Mouse (Mus musculus): ENCODE data around the gene Jak3. TPM values are rescaled to one million over a fixed set of nuclear protein-coding genes. Genes with fewer than 3 reads are reported as not detected.

The Jak3 gene
- 1 to 10 TPM; 7.1 to 7.7 TPM for total RNA-seq (2021)
- long read RNA-seq, experiment 1, full-length matches to known transcripts = 6 of 8 reads
- long read RNA-seq, experiment 1, partial matches to known transcripts = 2 of 8 reads
- long read RNA-seq, experiment 1, other reads (novel, unspliced or antisense) = 0 of 8 reads
- long read RNA-seq, experiment 2, full-length matches to known transcripts = 7 of 16 reads
- long read RNA-seq, experiment 2, partial matches to known transcripts = 8 of 16 reads
- long read RNA-seq, experiment 2, other reads (novel, unspliced or antisense) = 1 of 16 reads

- peak in 1 of 2 experiments; percentile 56 for DNase-seq (ENCODE audit: low spot score in 2 of 2)
Observed at GRCm38 (mm10) chr8:71676020-71676741, at the start of gene Jak3. Jak3 (plus strand) TSS chr8:71676296.

- DNase-seq (ENCODE audit: low spot score in 2 of 2) = no peak
Observed at GRCm38 (mm10) chr8:71626753-71627152, 49.3 kb upstream of the Jak3 start.

DNA sequence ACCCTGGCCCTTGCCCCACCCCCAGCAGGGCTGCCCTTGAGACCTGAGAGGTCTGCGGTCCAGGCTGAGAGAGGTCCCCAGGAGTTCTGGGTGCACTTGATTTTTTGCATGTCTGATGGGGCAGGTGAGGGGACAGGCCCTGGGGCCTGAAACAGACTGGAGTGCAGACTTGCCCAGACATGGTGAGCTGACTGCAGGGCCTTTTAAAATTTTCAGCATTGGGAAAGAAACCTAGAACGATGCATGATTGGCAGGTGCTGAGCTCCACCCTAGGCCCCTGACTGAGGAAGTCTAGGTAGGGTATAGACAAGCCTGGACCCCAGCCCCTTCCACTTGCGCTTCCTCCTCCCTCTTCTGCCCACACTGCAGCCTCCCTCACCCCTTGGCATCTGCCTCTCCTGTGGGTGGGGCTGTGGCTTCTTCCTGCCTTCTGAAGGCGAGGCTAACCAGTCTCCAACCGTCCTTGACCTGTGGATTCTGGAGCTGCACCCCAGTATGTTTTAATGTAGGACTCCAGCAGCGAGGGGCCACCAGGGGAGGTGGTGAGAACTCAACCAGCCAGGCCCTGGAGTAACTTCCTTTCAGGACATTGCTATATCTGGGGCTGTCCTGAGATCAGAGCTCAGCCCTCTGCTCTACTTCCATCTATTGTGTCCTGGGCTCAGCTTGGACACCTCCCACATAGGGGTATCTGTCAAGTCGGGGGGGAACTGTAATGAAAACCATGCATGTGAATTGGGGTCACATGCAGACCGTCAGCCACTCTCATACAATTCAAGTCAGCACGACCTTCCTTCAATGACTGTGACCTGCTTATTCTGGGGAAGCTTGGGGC is 48.6 kb upstream of the Jak3 start:
- no peak for DNase-seq (ENCODE audit: low spot score in 2 of 2)

DNA sequence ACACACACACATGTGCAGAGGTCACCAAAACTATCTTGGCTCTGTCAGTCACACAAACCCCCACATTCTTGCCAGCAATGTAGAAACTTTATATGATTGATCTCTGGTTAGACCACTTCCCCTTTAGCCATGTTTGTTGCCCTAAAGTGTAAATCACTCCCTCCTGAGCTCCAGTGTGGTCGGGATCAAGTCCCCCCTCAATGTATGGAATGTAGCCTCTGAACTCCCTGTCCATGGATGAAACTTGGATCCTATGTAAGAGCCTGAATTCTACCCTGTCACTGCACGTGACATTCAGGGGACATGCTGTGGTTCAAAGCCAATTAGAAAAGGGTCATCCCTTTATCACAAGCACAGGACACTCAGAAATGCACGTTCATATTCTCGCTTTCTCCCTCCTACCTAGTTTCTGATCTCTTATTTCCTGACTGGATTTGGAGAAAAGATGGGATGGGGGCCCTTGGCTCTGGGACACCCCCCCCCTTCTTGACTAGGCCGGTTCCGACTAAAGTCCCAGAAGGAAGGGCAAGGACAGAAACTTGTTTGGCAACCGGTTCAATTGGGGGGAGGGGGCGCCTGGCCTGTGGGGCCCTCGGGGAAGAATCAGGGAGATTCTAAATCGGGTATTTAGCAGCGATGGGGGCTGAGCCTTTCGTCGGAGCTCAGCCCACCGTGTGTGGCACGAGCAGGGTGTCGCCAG is 47.5 kb upstream of the Jak3 start:
- DNase-seq (ENCODE audit: low spot score in 2 of 2) = no peak

DNA sequence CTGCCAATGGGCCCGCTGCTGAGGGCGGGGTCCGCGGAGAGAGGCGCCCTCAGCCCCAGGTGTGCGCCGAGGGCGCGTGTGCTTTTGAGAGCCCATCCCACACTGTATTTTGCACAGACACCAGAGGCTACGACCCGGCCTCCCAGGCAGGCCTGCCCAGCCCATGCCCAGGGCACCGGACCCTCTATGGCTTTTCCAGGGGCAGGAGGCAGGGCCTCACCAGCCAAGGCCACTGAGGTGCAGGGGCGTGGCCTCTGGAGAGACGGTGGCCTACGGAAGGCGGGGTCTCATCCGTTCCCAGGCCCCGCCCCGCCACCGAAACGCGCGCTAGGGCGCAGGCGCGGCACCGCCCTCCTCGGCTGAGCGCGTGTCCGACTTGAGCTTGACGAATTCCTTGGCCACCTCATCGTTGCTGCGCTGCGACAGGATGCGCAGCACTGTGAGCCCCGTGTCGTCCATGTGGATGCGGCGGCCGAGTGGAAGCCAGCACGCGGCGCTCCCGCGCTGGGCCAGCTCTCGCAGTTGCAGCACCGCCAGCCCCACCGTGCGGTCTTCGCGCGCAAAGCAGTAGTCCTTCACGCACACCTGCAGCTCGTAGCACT is 46.9 kb upstream of the Jak3 start:
- peak; percentile 90 to 91 for DNase-seq (ENCODE audit: low spot score in 2 of 2)

GRCm38 (mm10) chr8:71629781-71630212 is 46.3 kb upstream of the Jak3 start:
- DNase-seq (ENCODE audit: low spot score in 2 of 2) = no peak

DNA sequence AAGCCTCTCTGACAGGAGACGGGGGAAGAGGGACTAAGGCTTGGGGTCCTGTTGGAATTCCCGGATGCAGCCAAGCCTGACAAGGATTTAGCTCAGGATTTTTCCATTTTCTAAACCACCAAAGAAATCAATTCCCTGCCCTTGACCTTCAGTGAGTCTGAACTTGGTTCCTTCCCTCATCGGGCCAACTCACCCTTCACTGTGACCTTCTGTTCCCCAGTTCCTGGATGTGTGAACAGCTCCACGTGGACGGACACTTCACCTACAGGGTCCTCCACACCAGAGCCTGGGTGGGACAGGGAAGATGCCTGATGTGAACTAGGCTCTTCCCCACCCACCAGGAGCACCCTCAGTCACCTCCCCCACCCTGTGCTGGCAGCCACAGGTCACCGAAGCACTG is 45.3 kb upstream of the Jak3 start:
- no peak for DNase-seq (ENCODE audit: low spot score in 2 of 2)

GRCm38 (mm10) chr8:71631897-71632296 is 44.2 kb upstream of the Jak3 start:
- no peak for DNase-seq (ENCODE audit: low spot score in 2 of 2)

DNA sequence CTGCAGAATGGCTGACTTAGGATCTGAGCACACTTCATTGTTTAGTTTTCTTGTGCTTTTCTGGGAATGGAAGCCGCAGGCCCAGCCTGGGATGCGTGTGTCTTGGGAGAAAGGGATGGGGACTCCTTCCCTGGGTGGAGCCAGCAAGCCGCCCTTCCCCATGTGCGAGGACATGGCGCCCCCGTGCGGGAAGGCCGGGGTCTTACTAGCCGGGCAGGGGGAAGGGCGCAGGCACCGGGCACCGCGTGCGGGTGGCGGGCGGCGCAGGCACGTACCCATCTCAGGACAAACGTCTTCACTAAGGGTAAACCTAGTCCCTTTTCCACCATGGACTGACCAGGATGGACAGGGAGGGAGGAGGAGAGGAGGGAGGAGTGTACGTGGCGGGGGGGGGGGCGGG is 42.9 kb upstream of the Jak3 start:
- DNase-seq (ENCODE audit: low spot score in 2 of 2) = no peak

DNA sequence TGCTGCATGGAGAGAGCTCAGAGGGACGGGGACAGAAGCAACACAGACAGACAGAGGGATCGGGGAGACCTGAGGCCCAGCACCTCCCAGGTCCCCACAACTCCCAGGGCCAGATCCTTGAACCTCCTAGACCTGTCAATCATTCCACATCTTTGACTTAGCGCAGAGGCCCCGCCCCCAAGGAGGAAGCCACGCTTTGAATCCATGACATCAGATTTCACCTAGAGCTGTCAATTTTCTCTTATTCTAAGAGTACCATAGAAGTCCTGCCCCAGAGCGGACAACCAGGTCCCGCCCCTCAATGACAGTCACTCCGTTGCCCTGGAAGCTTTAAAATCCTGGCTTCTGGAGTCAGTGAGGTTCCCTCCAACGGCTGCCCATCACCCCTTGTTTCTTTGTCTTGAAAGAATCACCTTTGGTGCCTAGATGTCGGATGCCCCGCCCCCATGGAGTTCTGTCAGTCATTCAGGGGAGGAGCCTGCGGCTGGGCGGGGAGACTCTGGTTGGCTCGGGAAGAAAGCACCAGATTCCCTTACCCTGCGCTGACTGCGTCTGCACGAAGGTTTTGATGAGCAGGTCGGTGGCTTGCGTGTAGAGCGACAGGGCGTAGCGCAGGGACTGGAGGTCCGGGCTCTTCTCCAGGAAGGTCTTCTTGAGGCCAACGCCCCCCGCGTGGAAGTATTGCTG is 42.0 kb upstream of the Jak3 start:
- DNase-seq (ENCODE audit: low spot score in 2 of 2) = no peak

GRCm38 (mm10) chr8:71637149-71638095 is 38.7 kb upstream of the Jak3 start:
- DNase-seq (ENCODE audit: low spot score in 2 of 2) = no peak

GRCm38 (mm10) chr8:71638321-71638720 is 37.8 kb upstream of the Jak3 start:
- no peak for DNase-seq (ENCODE audit: low spot score in 2 of 2)

- DNase-seq (ENCODE audit: low spot score in 2 of 2) = no peak
Observed at GRCm38 (mm10) chr8:71639318-71639717, 36.8 kb upstream of the Jak3 start.

- DNase-seq (ENCODE audit: low spot score in 2 of 2) = no peak
Observed at GRCm38 (mm10) chr8:71645510-71645909, 30.6 kb upstream of the Jak3 start.

GRCm38 (mm10) chr8:71654600-71654999 is 21.5 kb upstream of the Jak3 start:
- DNase-seq (ENCODE audit: low spot score in 2 of 2) = no peak

GRCm38 (mm10) chr8:71657816-71658215 is 18.3 kb upstream of the Jak3 start:
- no peak for DNase-seq (ENCODE audit: low spot score in 2 of 2)

GRCm38 (mm10) chr8:71658515-71659049 is 17.5 kb upstream of the Jak3 start:
- DNase-seq (ENCODE audit: low spot score in 2 of 2) = no peak

DNA sequence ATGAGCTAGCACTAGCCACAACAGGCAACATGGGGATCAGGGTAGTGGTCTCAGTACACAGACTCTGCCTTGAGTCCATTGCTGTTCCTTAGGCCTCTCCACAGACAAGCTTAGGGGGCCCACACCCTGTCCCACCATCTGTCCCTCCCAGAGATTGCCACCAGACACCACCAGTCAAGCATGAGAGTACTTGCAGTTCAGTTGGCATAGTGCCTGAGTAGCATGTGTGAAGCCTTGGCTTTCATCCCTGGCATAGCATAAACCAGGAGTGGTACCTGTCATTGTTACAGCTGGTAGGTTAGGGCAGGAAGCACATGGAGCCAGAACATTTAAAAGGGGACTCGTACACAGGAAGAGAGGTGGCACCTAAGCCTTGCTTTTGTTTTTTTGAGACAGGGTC is 16.3 kb upstream of the Jak3 start:
- DNase-seq (ENCODE audit: low spot score in 2 of 2) = no peak

Measured in layer of hippocampus, postnatal 14 days (tissue).